Mouse (Mus musculus) NIH3T3 (cell line): ENCODE data around the gene Park7.

Source experiments
- DNase-seq: peaks from one replicate; pipeline ENCODE4 v3.0.0-alpha.2; 2012; ENCODE audit warnings: low read depth

The Park7 gene

DNA sequence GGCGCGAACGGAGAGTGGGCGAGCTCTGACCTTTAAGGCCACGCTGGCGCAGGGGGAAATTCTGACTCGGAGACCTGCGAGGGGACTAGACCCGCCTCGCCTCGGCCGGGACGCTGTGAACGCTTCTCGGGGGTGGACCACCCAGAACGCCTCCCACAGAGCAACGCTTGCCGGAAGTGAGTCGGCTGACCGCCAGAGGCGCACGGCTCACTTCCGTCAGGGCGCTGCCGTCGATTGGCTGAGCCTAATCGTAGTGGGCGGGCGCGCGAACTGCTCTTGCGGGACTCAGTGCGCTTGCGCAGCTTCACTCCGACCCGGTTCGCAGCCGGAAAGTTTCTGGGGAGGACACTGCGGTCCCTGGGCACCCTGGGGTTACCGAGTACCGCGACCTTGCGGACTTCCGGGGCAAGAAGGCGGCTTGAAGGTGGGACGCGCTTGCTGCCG is at the start of gene Park7, which contains the start of gene Tnfrsf9:
Gene Park7 (minus strand): TSS at position 148 of the 444 bp plus-strand sequence.
Gene Tnfrsf9 (plus strand): TSS at position 273 of the 444 bp plus-strand sequence.
- DNase-seq = peak; percentile 98

GRCm38 (mm10) chr4:150963711-150964110 is 49.5 kb upstream of the Park7 start:
- peak; percentile 62 for DNase-seq

- DNase-seq = peak; percentile 74
These were observed 48.0 kb upstream of the Park7 start for GRCm38 (mm10) chr4:150962231-150962630.

DNA sequence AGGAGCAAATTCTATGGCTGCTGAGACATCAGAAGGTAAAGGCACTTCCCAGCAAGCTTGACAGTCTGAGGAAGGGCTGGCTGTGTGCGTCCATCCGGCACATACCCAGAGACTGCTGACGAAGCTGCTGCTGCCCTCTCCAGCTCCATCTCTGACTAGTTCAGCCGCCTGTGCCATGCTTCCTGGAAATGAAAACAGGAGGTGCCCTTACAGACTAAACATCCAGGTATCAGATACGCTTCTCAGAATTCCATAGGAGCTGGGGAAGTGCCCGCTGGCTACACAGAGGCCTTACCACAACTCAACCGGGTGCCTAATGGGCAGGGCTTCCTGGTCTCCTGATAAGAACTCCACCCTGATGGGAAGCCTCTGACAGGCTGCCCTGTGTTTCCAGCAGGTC is 44.3 kb upstream of the Park7 start:
- no peak for DNase-seq

- no peak for DNase-seq
These were observed 42.8 kb upstream of the Park7 start for GRCm38 (mm10) chr4:150957106-150957458.

DNA sequence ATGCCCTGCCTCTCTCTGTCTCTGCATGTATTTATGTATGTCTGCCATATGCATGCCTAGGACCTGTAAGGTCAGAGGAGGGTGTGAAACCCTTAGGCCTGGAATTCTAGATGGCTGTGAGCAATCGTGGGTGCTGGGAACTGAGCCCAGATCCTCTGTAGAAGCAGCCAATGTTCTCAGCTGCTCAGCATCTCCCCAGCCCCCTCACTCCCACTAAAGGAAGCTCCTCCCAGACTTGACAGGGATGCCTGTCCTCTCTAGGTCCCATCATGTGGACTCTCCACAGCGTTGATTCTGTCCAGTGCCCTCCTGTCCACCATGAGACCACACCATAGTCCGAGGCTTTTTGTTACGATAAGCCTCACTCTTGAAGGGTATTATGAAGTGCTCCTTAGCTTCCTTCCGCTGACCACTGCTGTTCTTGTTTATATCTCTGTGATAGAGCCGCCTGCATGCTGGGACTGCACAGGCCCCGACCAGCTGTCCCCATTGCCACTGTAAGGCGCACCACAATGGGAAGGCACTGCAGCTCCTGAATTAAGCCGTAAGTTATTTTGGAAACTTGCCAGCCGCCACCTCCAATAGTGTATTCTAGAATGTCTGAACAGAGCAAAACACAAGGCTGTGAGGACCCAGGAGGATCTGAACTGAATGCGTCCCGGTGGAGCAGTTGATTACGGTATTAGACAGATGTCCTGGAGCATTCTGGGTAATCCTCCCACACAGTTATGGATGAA is 42.3 kb upstream of the Park7 start:
- peak; percentile 35 for DNase-seq

- DNase-seq = no peak
These were observed 36.7 kb upstream of the Park7 start for GRCm38 (mm10) chr4:150950972-150951371.

- no peak for DNase-seq
These were observed 30.5 kb upstream of the Park7 start for GRCm38 (mm10) chr4:150944707-150945106.

- DNase-seq = peak; percentile 16
These were observed 25.9 kb upstream of the Park7 start for GRCm38 (mm10) chr4:150939991-150940651.

GRCm38 (mm10) chr4:150938063-150938452 is 23.8 kb upstream of the Park7 start:
- no peak for DNase-seq

- DNase-seq = no peak
These were observed 23.2 kb upstream of the Park7 start for GRCm38 (mm10) chr4:150937293-150938062.

DNA sequence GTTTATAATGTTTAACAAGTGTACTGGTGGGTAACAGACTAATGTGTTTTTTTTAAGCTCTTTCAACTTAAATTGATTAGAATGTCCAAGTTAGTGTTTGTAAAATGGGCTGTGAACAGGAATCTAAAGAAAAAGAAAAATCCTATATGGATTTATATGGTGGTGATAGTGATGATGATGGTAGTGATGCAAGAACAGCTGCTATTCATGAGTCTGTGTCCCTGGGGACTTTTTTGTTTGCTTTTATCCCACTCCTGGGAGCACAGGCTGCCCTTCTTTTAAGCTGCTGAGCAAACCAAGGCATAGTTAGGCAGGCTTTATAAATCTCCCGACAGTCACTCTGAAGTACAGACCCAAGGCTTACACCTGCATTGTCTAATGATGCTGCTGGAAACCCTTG is 19.3 kb upstream of the Park7 start:
- peak; percentile 53 for DNase-seq

DNA sequence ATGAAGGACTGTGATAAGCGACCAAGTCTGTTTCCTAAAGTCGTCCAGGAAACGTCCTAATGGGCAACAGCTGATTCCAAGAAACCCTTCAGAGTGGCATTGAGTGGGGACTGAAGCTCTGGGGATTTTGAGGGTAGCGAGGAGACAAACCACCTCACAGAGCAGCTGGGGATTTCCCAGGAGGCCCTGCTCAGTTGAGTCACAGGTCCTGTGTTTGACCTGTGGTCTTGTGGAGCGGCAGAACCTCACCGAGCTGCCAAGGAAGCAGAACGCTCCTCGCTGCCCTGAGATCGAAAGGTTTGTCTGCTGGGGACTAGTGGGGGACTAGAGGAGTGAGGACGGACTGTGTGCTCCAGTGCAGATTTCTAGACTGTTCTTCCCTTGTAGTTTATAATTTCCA is 13.6 kb upstream of the Park7 start:
- peak; percentile 60 for DNase-seq

- DNase-seq = peak; percentile 20
These were observed 12.9 kb upstream of the Park7 start for GRCm38 (mm10) chr4:150926924-150927705.

DNA sequence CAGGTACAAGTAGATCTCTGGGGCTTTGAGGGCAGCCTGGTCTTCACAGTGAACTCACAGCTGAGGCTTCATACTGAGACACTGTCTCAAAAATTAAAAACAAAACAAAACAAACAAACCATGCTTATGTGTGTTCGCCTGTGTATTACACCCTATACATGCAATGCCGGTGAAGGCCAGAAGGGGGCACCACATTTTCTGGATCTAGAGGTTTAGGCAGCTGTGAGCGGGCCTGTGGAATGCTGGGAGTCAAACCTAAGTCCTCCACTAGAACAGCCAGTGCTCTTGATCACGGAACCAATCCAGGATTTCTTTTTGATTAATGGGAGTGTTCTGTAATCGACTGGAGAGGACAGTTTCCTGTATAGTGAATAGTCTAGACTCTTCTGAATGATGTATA is 11.7 kb upstream of the Park7 start:
- peak; percentile 31 for DNase-seq

- no peak for DNase-seq
These were observed 10.7 kb upstream of the Park7 start for GRCm38 (mm10) chr4:150924936-150925335.

DNA sequence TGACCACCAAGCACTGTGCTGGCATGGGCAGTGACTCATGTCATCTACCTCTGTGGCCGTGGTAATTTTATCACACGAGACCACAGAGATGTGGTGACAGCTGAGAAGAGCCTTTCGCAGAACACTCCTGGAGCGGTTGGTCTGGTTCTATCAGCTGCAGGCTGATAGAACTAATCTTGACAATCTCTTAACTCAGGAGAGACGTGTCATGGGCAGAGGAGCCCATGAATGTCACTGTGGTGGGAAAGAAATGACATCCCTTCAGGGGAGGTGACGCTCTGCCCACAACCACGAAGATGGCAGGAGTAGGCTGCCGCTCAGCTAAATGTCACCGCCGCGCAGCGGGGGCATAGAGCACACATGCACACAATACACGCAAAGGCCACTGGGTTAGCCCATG is 10.1 kb upstream of the Park7 start:
- no peak for DNase-seq

- DNase-seq = no peak
These were observed 7.0 kb upstream of the Park7 start for GRCm38 (mm10) chr4:150921206-150921605.

- DNase-seq = peak; percentile 92
These were observed 3.2 kb upstream of the Park7 start for GRCm38 (mm10) chr4:150917336-150918027.

DNA sequence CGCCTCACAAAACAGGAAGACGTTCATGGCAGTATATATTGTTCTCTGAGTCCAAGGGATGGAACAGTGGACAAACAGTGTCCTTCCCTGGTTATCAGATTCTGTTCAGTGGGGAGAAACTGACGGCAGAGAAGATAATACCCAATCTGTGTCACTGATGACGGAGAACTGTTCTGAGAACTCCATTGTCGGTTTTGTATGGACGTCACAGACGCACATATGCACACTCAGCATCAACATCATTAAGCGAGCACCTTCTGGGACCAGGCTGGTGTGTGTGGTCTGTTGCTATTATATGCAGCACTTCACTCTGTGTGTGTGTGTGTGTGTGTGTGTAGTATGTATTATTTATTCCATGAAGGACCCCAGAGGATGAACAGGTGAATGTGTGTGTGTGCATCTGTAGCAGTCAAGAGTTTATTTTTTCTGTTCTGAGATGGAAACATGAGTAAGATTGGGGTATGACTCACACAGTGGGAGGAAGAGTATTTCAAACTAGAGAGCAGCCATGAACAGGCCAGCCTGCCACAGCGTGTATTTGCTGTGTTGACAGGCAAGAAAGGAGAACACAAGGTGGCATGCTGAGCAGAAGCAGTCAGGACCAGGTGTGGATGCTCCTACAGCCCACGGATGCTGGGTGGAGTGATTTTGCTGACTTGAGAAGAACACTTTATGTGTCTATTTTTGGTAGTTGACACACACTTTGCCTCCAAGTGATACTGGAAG is 1.1 kb upstream of the Park7 start:
- peak; percentile 73 for DNase-seq

GRCm38 (mm10) chr4:150913743-150914142 is 494 bp downstream of the Park7 start:
- DNase-seq = peak; percentile 38
